Mouse (Mus musculus) G1E (cell line): ENCODE measurements around the gene Kyat1.

Experiments
- CTCF ChIP-seq: IDR thresholded peaks from 2 replicates; pipeline ENCODE4 v1.5.1; 2012; ENCODE audit warnings: low read depth, low read length, inconsistent platforms, mixed read lengths
- GATA1 ChIP-seq: IDR thresholded peaks from 2 replicates; pipeline ENCODE4 v1.6.1; 2012; ENCODE audit warnings: borderline replicate concordance, low read length, inconsistent platforms, mixed read lengths
- POLR2AphosphoS5 ChIP-seq: IDR thresholded peaks from 2 replicates; pipeline ENCODE4 v1.6.1; 2012; ENCODE audit warnings: low read depth, low read length, inconsistent platforms; ENCODE audit not compliant: insufficient replicate concordance

DNA sequence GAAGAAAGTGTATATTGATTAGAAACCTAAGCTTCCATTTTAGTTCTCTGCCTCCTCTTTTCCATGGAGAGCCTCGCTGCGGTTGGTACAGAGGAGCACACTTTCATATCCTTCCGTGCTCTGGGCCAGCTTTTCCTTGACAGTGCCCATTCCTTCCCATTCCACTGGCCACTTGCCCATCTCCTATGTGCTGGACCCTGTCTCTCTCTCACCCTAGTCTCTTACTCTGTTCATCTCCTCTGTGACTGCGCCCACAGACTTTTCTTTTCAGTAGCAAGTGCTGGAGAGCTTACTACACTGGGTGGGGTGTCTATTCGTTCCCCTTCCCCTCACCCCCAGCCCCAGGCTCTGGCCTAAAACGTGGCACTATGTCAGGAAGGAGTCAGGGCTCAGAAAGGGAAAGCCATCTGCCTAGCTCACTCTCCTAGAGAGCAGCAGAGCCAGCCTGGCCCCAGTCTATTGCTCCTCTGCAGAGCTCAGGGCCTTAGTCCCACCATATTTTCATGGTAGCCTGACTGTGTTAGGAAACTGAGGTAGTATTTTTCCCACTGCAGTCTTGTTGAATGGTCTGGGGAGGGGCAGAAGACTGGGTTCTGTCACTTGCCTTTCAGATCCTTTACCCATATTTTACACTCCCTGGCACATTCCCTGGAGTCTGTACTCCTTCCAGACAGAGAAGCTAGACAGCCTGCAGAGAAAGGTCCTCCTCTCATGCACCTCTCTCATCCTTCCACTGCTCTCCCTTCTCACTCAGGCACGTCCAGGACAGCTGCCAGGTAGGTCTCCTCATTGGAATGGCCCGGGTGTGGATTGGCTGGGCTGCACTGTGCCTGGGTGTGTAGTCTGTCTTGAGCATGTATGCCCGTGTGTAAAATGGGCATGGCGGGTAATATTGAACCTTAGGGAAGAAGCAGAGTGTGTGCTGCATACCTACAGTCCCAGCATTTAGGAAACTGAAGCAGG, 44.8 kb upstream of the Kyat1 start:
- no peak for TF ChIP-seq CTCF
- TF ChIP-seq GATA1: no peak
- no peak for TF ChIP-seq POLR2AphosphoS5
